Comparison of ENCODE assay signal across 20 mouse cellular contexts in genomic region chr4:104604298-104604697, GRCm38 (mm10).
DNase-seq lines count a peak whose midpoint lies in the region; TF ChIP-seq lines count a peak whose summit lies in the region.
"Had no signal": no experiment of that assay in that cellular context is flagged by ENCODE, and none has a peak within 500 bp of the region (broad histone marks: within the 10 kb centered on the region; RNA-seq: fewer than 3 reads in every experiment).

No protein-coding gene starts in this region.

- TF ChIP-seq CTCF in layer of hippocampus, adult 2 months (conservative IDR thresholded peaks at IDR 0.05): no peak
- TF ChIP-seq CTCF in CH12.LX (conservative IDR thresholded peaks at IDR 0.05 in 1 of 2, IDR thresholded peaks at IDR 0.05 in 1 of 2; ENCODE audit: low read depth in 2 of 2, low read length in 2 of 2): no peak
- TF ChIP-seq CTCF in cerebellum, adult 2 months (IDR thresholded peaks at IDR 0.05; ENCODE audit: borderline replicate concordance, insufficient read depth, low read depth, low read length): no peak

- no peak for TF ChIP-seq RAD21 in CH12.LX (IDR thresholded peaks at IDR 0.05; ENCODE audit: low read depth, low read length)

- 97% methylated on average over 2 of the region's 2 CpGs for WGBS in cerebellum, adult 2 months

- no peak for TF ChIP-seq POLR2A in CH12.LX (IDR thresholded peaks at IDR 0.05; ENCODE audit: low read depth, low read length)
- TF ChIP-seq POLR2A in cerebellum, adult 2 months (IDR thresholded peaks at IDR 0.05; ENCODE audit: borderline replicate concordance, insufficient read depth, low read length): no peak

- DNase-seq in layer of hippocampus, adult 2 months (ENCODE audit: low spot score in 2 of 2): no peak
- DNase-seq in layer of hippocampus, postnatal 25 days (ENCODE audit: extremely low spot score in 1 of 2, low spot score in 1 of 2): no peak
- DNase-seq in CH12.LX (ENCODE audit: extremely low read depth) (no peak), ES-E14 (ENCODE audit: low read depth, low spot score) (no peak)
- DNase-seq in B cell, adult 2 months: no peak
- DNase-seq in cerebellum, adult 2 months: no peak
- DNase-seq: adrenal gland, adult 2 months; adrenal gland, adult 8-10 months; adrenal gland, postnatal 10 days; adrenal gland, postnatal 14 days; adrenal gland, postnatal 25 days; adrenal gland, postnatal 36 days; cerebellum, adult 11 months; cerebellum, adult 11-12 months; cerebellum, adult 18-20 months; cerebellum, adult 8-10 months; cerebellum, adult 9-10 months; cerebellum, adult 9-11 months had no signal

- H3K27ac ChIP-seq in layer of hippocampus, adult 2 months: 0 out of 2 replicates have a peak overlapping the region, but pooled peaks have one; percentile 39
- H3K27ac ChIP-seq in CH12.LX (ENCODE audit: insufficient read depth, low read depth): no peak overlapping the region
- H3K27ac ChIP-seq in ES-E14 (ENCODE audit: insufficient read depth, low read depth, low read length, poor library complexity, severe bottlenecking): no peak overlapping the region
- no peak overlapping the region for H3K27ac ChIP-seq in cerebellum, adult 2 months (ENCODE audit: insufficient read depth, low read length)

- in situ Hi-C loops in CH12.LX (cut with MboI; ENCODE audit: low pct_ligation_motif_present, low pct_unique_long_range_greater_than_20kb, low sequenced_read_pairs) (no loop called here), ES-E14 (cut with MboI; ENCODE audit: low sequenced_read_pairs in 2 of 2, unreplicated experiment in 2 of 2) (no loop called here)

- no peaks in the 10 kb centered on the region for H3K79me2 ChIP-seq in CH12.LX (replicated peaks; ENCODE audit: control insufficient read depth, extremely low read depth, insufficient read depth, poor library complexity, severe bottlenecking)

- dilution Hi-C loops in CH12.LX (cut with MboI; ENCODE audit: extremely low pct_ligation_motif_present, extremely low pct_unique_long_range_greater_than_20kb, low sequenced_read_pairs): no loop called here

- no peak overlapping the region for H3K4me2 ChIP-seq in CH12.LX (ENCODE audit: insufficient read depth, low read depth, poor library complexity, severe bottlenecking)

- TF ChIP-seq EP300 in CH12.LX (IDR thresholded peaks at IDR 0.05; ENCODE audit: low read length): no peak

- H3K36me3 ChIP-seq in CH12.LX (replicated peaks in 1 of 2; ENCODE audit: control insufficient read depth in 1 of 2, insufficient read depth in 1 of 2, low read length in 1 of 2) (no peaks in the 10 kb centered on the region), ES-E14 (ENCODE audit: control insufficient read depth, insufficient read depth, low read length, poor library complexity, severe bottlenecking) (no peaks in the 10 kb centered on the region; the same call in 1 of the 2 replicates)
- H3K36me3 ChIP-seq: G1E had no signal

- H3K9me3 ChIP-seq in CH12.LX (replicated peaks; ENCODE audit: low read length): peaks cover 31% of the 10 kb centered on the region
- no peaks in the 10 kb centered on the region for H3K9me3 ChIP-seq in ES-E14 (ENCODE audit: control insufficient read depth, insufficient read depth, low read depth, low read length)

- H3K4me1 ChIP-seq in CH12.LX (ENCODE audit: control insufficient read depth in 1 of 2, insufficient read depth in 2 of 2): no peaks in the 10 kb centered on the region
- no peaks in the 10 kb centered on the region for H3K4me1 ChIP-seq in ES-E14 (ENCODE audit: control insufficient read depth in 2 of 2, insufficient read depth in 2 of 2, low read length in 2 of 2, poor library complexity in 1 of 2)
- H3K4me1 ChIP-seq in cerebellum, adult 2 months (ENCODE audit: control insufficient read depth, insufficient read depth, low read length): peaks cover 3% of the 10 kb centered on the region; the same call in 1 of the 2 replicates

- H3K9ac ChIP-seq in CH12.LX (ENCODE audit: insufficient read depth, low read depth) (no peak overlapping the region), ES-E14 (ENCODE audit: insufficient read depth, low read depth, low read length, poor library complexity, severe bottlenecking) (no peak overlapping the region)

- no peaks in the 10 kb centered on the region for H3K27me3 ChIP-seq in CH12.LX (replicated peaks)
- H3K27me3 ChIP-seq in cerebellum, adult 2 months (ENCODE audit: control insufficient read depth, insufficient read depth, low read length): no peaks in the 10 kb centered on the region
- H3K27me3 ChIP-seq: Patski had no signal

- no peak overlapping the region for H3K4me3 ChIP-seq in layer of hippocampus, adult 2 months
- H3K4me3 ChIP-seq in CH12.LX (replicated peaks in 1 of 3; ENCODE audit: low read depth in 2 of 3, low read length in 2 of 3, poor library complexity in 1 of 3) (no peak overlapping the region), ES-E14 (ENCODE audit: insufficient read depth in 1 of 2, low read depth in 1 of 2, low read length in 2 of 2, poor library complexity in 1 of 2, severe bottlenecking in 1 of 2) (no peak overlapping the region)
- no peak overlapping the region for H3K4me3 ChIP-seq in cerebellum, adult 2 months (replicated peaks; ENCODE audit: insufficient read depth, low read depth, low read length)

TF ChIP-seq in CH12.LX, 34 proteins besides CTCF, POLR2A, EP300 and RAD21:
- no peak for TF ChIP-seq MXI1 (IDR thresholded peaks at IDR 0.05; ENCODE audit: low read depth, low read length)
- peak; percentile 63; the same call in 1 of the 2 replicates for TF ChIP-seq MAFK (IDR thresholded peaks at IDR 0.05; ENCODE audit: insufficient replicate concordance, low read length)
- no peak for TF ChIP-seq ZC3H11A (IDR thresholded peaks at IDR 0.05; ENCODE audit: low read depth, low read length)

TF ChIP-seq in ES-E14, 5 proteins besides CTCF, POLR2A, EP300 and RAD21:
- TF ChIP-seq MAFK (IDR thresholded peaks at IDR 0.05; ENCODE audit: insufficient read depth, low read depth, low read length) (peak; percentile 85), ZC3H11A (IDR thresholded peaks at IDR 0.05; ENCODE audit: borderline replicate concordance, low read depth, low read length) (no peak), CHD2 (IDR thresholded peaks at IDR 0.05; ENCODE audit: low read depth, low read length) (no peak), ZNF384 (IDR thresholded peaks at IDR 0.05; ENCODE audit: low read depth, low read length) (no peak), HCFC1 (IDR thresholded peaks at IDR 0.05; ENCODE audit: borderline replicate concordance, insufficient read depth, low read length) (no peak)
